Mouse (Mus musculus): ENCODE measurements around the gene Peg3.

DNA sequence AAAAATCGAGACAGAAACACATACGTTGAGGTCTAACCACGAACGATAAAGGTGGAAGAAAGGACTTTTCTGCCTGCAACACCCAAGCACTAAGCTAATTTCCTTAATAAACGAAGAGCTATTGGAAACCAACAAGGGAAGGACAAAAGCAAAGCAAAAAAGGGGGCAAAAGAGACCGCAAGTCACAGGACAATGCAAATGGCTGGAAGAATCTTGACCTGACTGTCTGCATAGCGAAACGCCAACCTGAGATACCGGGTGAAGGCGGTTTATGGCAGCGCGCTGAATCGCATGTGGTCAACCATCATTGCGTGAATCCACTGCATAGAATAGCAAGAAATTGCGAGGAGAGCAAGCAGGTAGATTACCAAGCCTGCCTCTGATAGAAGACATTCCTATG lies 570 bp upstream of the Peg3 start:
- TF ChIP-seq CTCF (IDR thresholded peaks at IDR 0.05; ENCODE audit: control insufficient read depth, insufficient read depth, insufficient replicate concordance, low read depth, low read length) = no peak
- TF ChIP-seq POLR2A (IDR thresholded peaks at IDR 0.05; ENCODE audit: control insufficient read depth, low read depth, low read length) = no peak

Measured in testis, adult 2 months (tissue).